Mouse (Mus musculus): ENCODE measurements around the gene Bpifc. TPM values are rescaled to one million over a fixed set of nuclear protein-coding genes. Genes with fewer than 3 reads are reported as not detected.

Bpifc gene
- total RNA-seq, 2 experiments from 2014 or later: not detected

DNA sequence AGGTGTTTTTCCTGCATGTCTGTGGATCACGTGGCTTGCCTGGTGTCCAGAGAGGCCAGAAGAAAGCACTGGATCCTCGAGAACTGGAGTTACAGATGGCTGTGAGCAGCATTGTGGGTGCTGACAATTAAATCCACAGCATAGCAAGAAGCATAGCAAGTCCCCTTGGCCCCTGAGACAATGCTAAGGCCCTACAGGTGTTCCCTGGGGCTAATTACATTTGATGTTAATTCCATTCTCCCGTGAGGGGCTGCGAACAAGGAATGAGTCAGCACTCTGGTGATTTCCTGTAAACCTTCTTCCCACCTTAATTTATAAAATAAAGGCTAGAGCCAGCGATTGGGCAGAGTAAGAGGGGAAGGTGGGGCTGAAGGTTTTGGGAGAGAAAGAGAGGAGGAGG is 7.1 kb upstream of the Bpifc start:
- intact Hi-C loops (cut with DNase I): no loop called here
- DNase-seq: no peak

DNA sequence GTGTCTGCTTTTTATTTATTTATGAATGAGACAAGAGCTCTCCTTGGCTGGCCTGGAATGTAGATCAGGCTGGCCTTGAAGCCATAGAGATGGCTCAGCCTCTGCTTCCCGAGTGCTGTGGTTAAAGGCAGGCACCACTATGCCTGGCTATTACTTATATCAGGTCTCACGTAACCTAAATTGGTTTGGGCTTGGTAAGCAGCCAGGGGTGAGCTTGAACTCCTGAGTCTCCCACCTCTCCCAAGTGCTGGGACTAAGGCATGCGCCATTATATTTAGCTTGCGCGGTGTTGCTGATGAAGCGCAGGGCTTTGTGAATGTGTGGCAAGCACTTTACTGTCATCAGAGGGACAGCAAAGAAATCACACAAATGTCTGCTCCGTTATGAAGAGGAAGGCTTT is 6.1 kb upstream of the Bpifc start:
- no peak for DNase-seq
- intact Hi-C loops (cut with DNase I): no loop called here

DNA sequence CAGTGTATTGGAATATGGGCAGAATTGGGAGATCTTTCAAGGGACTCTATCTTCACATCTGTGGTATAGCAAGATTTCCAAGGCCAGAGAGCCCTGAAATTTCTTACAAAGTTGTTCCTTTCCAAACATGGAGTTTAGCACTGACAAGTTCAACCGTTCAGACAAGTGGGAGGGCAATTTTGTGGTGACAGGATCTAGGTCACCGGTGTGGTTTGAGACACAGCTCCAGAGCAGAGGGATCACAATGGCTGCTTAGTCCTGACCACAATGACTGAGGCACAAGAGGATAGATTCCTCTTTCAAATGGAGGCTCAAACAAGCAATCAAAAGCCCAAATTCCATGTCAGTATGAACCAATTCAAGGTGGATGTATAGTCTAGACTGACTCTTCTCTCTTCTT is 523 bp downstream of the Bpifc start:
- no peak for DNase-seq
- intact Hi-C loops (cut with DNase I): no loop called here

GRCm38 (mm10) chr10:86010636-86011035 is 1.1 kb downstream of the Bpifc start:
- no peak for DNase-seq
- intact Hi-C loops (cut with DNase I): no loop called here

DNA sequence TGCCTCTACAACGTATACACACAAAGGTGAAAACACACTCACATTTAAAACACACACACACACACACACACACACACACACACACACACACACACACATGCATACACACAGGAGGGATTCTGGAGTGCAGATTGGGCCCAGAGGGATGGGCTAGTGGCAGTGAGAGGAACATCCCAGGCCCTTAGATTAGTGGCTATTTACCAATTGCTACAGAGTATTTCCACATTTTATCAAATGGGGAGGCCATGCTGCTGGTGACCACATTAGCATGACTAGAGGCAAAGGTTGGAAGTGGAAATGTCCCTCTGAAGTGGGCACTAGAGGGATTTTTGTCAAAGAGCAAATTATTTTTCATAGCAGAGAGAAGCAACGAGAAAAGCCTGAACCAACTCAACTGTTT is 2.0 kb downstream of the Bpifc start:
- DNase-seq: no peak
- intact Hi-C loops (cut with DNase I): no loop called here

DNA sequence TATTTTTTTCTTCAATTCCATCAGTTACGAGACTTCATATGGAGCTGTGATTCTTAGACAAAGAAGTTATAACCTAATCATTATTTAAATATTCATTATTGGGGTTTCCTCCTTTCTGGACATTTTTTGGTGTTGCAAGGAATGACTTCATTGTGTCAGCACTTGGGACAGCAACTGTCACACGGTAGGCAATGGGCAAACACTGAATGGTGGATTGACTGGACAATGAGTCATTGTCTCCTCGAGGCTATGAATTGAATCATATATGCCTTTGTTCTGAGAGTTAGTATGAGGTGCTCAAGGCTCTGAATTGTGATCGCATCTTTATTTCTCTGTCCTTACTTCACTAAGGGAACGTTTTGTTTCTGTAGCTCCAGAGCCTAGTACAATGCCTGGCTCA is 5.2 kb downstream of the Bpifc start:
- intact Hi-C loops (cut with DNase I): no loop called here
- no peak for DNase-seq

DNA sequence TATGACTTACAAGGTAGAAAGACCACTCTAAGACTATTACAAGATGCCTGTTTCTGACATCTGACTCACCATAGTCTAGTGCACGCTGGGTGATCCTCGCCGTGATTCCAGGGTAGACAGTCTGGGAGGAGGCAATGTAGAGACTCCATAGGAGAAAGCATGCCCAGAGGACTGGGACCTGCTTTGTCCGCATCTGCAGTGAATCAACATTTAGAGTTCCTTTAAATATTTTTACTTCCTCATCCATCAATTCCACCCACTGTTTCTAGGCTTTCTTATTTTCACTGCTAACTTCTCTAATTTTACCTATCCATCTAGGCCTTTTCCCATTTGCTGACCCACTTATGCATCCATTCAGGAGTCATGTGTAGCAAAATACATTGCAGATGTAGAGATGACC is 11.2 kb downstream of the Bpifc start:
- intact Hi-C loops (cut with DNase I): no loop called here
- DNase-seq: no peak

DNA sequence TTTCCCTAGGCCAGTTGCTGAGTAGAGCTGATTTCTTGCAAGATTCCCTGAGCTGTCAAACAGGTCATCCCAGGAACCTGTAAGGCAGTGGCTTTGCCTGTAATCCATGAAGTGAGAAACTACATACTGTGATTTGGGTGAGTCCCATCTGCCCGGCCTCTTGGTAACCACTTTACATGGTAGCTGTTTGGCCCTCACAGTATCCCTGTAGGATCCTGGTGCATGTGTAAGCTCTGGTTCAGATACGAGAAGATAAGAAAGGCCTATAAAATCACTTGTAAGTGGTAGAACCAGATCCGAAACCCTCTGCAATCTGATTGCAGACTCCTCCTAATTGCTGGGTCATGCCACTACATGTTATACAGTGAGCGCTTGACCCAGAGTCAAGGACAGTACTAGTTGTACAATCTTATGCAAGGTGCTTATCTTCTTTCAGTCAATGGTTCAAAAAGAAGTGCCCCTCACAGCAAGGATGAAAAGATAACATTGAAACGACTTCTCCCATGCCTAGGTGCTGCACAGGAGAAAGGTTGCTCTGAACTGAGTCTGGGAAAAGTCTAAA is 17.1 kb downstream of the Bpifc start:
- DNase-seq: no peak
- intact Hi-C loops (cut with DNase I): no loop called here

DNA sequence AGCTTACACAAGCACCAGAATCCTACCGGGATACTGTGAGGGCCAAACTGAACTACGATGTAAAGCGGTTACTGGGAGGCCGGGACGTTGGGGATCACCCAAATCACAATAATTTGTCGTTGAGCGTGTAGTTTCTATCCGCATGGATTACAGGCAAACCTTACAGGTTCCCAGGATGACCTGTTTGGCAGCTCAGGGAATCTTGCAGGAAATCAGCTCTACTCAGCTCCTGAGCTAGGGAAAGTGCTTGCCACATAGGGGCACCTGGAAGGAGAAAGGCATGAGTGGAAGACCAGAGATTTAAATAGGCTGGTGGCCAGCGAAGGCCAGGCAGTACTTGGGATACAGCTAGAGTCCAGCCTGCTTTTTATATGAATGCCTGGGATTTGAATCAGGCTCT is 17.9 kb downstream of the Bpifc start:
- intact Hi-C loops (cut with DNase I): no loop called here
- no peak for DNase-seq

DNA sequence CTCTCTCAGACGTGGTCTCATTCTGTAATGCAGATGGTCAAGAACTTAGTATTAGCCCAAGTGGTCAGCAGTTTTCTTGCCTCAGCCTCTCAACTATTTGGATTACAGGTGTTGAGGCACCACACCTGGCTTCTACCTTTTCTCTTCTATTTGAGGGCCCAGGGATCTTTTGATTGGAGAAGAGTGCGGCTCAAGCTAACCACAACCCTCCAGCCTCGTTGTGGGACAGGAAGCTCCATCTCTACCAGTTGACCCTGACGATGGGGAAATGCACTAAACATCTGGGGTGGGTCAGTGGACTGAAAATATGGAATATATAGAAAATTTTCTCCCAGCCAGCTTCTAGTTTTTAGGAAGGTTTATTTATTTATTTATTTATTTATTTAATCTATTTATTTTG is 19.3 kb downstream of the Bpifc start:
- intact Hi-C loops (cut with DNase I): no loop called here
- DNase-seq: no peak

GRCm38 (mm10) chr10:85989412-85990115 is 22.1 kb downstream of the Bpifc start:
- intact Hi-C loops (cut with DNase I): no loop called here
- DNase-seq: no peak

- no peak for DNase-seq
- intact Hi-C loops (cut with DNase I): no loop called here
Observed at GRCm38 (mm10) chr10:85972915-85973314, 38.8 kb downstream of the Bpifc start.

DNA sequence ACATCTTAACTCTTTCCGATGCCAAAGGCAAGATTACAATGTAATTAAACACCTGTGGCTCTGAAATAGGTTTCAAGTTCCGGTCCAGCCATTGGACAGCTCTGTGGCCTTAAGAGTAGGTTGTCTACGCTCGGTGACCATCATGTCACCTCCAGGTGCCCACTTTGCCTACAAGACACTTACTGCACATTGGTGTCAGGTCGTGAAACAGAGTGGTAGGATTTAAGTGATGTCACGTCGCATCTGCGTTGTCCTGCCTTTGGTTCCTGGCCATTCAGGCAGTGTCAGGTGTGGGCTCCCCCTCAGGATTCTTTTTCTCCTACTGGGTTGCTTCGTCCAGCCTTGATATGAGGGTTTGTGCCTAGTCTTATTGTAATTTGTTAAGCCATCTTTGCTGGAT is 39.9 kb downstream of the Bpifc start:
- no peak for DNase-seq
- intact Hi-C loops (cut with DNase I): no loop called here

DNA sequence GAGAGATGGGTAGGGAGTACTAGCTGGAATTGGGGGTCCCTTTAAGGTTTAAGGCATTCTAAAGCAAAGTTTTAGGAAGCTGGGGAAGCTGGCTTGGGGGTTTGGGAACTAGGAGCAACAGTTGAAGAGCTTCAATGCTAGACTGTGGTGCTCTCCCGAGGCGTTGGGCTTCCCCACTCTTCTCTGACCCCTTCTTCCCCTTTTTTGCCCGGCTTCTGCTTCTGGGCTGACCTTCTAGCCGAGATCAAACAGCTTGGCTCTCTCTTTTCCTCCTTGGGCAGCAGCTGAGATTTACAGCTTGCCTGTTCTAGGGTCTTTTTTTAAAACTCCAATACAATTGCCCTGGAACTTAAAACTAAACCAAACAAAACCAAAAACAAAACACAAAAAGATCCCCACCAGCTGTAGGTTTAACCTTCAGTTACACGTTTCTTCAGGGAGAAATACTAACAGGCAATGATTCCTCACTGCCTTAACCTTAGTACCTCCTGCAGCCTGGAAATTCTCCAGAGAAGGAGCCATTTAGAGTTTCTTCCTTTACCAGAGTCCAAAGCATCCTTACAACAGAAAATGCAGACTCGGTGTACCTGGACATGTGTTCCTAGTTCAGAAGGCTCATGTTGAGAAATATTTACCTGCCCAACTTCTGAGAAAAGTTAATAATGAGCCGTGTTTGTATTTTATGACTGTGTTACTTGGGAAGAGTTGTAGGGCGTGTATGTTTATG is 41.6 kb downstream of the Bpifc start:
- intact Hi-C loops (cut with DNase I): loop anchor here (5.0 kb wide), 2 partner anchors 92 to 327 kb away; no protein-coding TSS in a partner anchor

DNA sequence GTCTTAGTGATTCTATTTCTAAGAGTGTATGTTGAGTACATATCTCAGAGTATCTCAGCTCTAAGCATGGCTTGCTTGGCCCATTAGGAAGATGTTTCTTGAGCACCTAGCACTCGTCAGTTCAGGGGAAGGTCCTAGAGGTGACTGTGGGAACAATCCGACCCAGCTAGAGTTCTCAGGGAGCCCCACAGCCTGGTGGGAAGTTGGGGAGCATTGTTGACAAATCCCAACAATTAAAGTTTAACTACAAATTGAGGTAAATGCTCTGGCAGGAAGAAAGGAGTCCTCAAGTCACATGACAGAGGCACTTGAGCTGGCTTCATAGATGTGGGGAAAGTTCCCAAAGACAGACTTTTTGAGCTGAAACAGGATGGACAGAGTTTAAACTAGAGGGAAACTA is 43.0 kb downstream of the Bpifc start:
- intact Hi-C loops (cut with DNase I): loop anchor here (1.0 to 5.0 kb wide), 3 partner anchors 94 to 495 kb away; no protein-coding TSS in a partner anchor
- DNase-seq: no peak

More for the DNA sequence above, 41.6 kb downstream of the Bpifc start:
- DNase-seq: no peak

DNA sequence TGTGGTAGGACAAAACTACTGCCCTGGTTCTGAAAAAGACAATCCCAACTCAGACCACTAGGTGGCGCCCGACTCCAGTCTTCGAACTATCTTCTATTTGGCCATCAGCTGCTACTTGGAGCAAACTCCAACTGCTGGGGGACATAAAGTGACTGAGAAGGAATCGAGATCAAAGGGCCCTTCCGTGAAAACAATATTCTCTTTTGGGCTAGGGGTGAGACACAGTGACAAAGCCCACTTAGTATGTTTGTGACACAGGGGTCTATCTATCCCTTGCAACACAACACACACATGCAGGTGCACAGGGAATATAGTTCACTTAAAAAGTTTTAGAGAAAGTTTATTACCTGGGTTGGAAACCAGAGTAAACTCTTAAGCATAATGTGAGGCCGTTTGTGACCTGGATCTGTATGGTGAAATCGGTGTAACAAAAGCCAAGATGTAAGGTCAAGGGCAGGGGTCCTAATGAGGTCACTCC is 43.5 kb downstream of the Bpifc start:
- intact Hi-C loops (cut with DNase I): loop anchor here (1.0 to 5.0 kb wide), 3 partner anchors 94 to 495 kb away; no protein-coding TSS in a partner anchor
- peak; percentile 82 to 89 for DNase-seq

GRCm38 (mm10) chr10:85967411-85968156 is 44.1 kb downstream of the Bpifc start:
- no peak for DNase-seq
- intact Hi-C loops (cut with DNase I): loop anchor here (1.0 to 5.0 kb wide), 3 partner anchors 95 to 496 kb away; no protein-coding TSS in a partner anchor

DNA sequence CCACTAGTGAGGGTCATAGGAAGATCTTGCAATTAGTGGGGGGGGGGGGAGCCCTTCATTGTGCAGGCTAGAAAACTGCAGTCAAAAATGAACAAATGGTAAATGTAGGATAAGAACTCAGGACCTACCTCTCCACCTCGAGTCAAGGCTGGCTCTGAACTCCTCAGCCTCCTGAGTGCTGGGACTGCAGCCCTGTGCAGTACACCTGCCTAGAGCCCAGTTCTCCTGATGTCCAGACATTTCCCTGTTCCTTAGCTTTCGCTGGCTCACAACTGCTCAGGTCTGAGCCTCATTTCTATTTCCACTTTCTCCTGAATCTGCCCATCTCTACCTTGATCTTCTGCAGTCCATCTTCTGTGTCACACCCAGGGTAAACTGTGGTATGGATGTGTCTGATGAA is 45.2 kb downstream of the Bpifc start:
- no peak for DNase-seq
- intact Hi-C loops (cut with DNase I): loop anchor here (5.0 kb wide), 2 partner anchors 96 to 331 kb away; no protein-coding TSS in a partner anchor

DNA sequence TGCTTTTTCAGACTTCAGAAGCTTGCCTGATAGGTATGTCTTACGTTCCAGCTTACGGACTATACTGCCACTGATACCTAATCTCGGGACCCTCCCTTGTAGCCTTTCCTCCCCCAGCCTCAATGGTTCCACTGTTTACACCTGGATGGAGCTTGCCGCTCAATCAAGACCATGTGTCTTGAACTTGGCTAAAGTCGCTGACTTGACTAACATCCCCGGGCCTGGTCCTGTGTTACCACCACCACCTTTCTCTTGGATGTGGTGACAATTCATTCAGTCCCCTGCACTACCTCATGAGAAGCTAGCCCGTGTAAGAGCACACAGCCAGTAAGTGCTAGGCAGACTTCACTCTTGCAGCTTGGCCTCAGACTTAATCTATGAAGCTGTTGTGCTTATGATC is 47.4 kb downstream of the Bpifc start:
- intact Hi-C loops (cut with DNase I): no loop called here
- no peak for DNase-seq

- peak; percentile 19 to 21 for DNase-seq
- intact Hi-C loops (cut with DNase I): no loop called here
Observed at GRCm38 (mm10) chr10:85962897-85963296, 48.8 kb downstream of the Bpifc start.

GRCm38 (mm10) chr10:85957464-85957950 is 54.2 kb downstream of the Bpifc start, which contains the start of gene Rtcb:
Gene Rtcb, minus strand, starts transcription at chr10:85957823.
- intact Hi-C loops (cut with DNase I): loop anchor here (5.0 to 10.0 kb wide), 2 partner anchors 40 to 747 kb away; partner anchors contain the start of genes Hsp90b1, Prdm4 and Ttc41
- peak; percentile 97 to 99 for DNase-seq
